Mouse (Mus musculus) stomach, postnatal 0 days (tissue): ENCODE results near the gene Gm3476. TPM values are rescaled to one million over a fixed set of nuclear protein-coding genes. Genes with fewer than 3 reads are reported as not detected.
A peak's percentile ranks its signal among the peaks of the same experiment; 100 is the strongest.
"Not testable (repeated sequence)": the region's sequence is repeated elsewhere in the genome, so short reads cannot be mapped to it uniquely, and the experiment has no call there.

Experiments
- ATAC-seq: fragments of 200-750 bp; cut with Nextera tagmentation; 2 replicates; pipeline ENCODE4 v1.8.0; 2017; ENCODE audit not compliant: low FRiP score, low TSS enrichment
- DNase-seq: peaks from one replicate; pipeline ENCODE4 v3.0.0-alpha.2; 2016; ENCODE audit warnings: low spot score
- H3K27ac ChIP-seq: fragments of 300-500 bp; sonication (generic); replicated peaks from 2 replicates; pipeline ENCODE4 v1.5.1; 2014; ENCODE audit warnings: mild to moderate bottlenecking, control low read depth
- H3K27me3 ChIP-seq: fragments of 300-500 bp; sonication (generic); 2 replicates; pipeline ENCODE4 v1.6.1; 2014; ENCODE audit warnings: low read length; ENCODE audit not compliant: control insufficient read depth, insufficient read depth
- H3K36me3 ChIP-seq: fragments of 300-500 bp; sonication (generic); 2 replicates; pipeline ENCODE4 v1.6.1; 2014; ENCODE audit warnings: low read length, mixed read lengths; ENCODE audit not compliant: control insufficient read depth, insufficient read depth
- H3K4me1 ChIP-seq: fragments of 300-500 bp; sonication (generic); replicated peaks from 2 replicates; pipeline ENCODE4 v1.6.1; 2014; ENCODE audit warnings: antibody characterized with exemption; ENCODE audit not compliant: control insufficient read depth, insufficient read depth
- H3K4me2 ChIP-seq: fragments of 300-500 bp; sonication (generic); replicated peaks from 2 replicates; pipeline ENCODE4 v1.6.1; 2014; ENCODE audit warnings: low read depth, mild to moderate bottlenecking, control low read depth, moderate library complexity
- H3K4me3 ChIP-seq: fragments of 300-500 bp; sonication (generic); 2 replicates; pipeline ENCODE4 v1.5.1; 2014; ENCODE audit warnings: low read depth, low read length, control low read depth
- H3K9ac ChIP-seq: fragments of 300-500 bp; sonication (generic); 2 replicates; pipeline ENCODE4 v1.6.1; 2014; ENCODE audit warnings: mild to moderate bottlenecking, low read length, control low read depth, mixed read lengths
- H3K9me3 ChIP-seq: fragments of 300-500 bp; sonication (generic); 2 replicates; pipeline ENCODE4 v1.6.1; 2016; ENCODE audit warnings: low read length; ENCODE audit not compliant: control insufficient read depth
- CTCF ChIP-seq: IDR thresholded peaks from 2 replicates; pipeline ENCODE4 v1.5.1; 2016; ENCODE audit warnings: antibody characterized with exemption, low read depth, mild to moderate bottlenecking, moderate library complexity
- WGBS: fragments of 180-500 bp; shearing (Covaris S2); extraction: QIAGEN DNeasy Blood & Tissue Kit; methylation state at CpG from one replicate; pipeline ENCODE4 v1.1.7; 2014; 5-methylcytosine and 5-hydroxymethylcytosine counted together
- polyA plus RNA-seq: library from polyadenylated mRNA; unstranded; fragments of >200 nt; fragmentation: Nextera tagmentation; extraction: Ambion mirVana; gene quantifications from 2 replicates; pipeline ENCODE4 v1.2.1, GENCODE M21; 2015

Gm3476 gene
- not detected in 2 replicates for polyA plus RNA-seq

DNA sequence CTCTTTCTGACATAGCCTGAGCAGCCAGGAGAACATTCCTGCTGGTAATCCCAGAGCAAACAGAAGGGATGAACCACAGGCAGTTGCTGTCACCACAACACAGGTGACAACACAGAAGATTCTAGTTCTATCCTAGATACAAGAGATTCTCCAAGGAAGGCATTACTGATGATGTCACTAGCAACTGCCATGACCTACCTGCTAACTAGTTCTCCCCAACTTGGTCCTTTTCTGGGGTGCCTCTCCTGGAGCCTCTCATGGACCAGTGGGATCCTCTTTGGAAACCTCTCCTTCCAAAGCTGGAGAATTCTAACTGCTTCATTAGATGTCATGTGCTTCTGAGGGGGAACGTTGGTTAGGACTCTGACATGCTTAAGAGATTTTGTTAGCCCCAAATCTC is at the start of gene Gm3476:
Gene Gm3476 (minus strand): TSS at position 101 of the 400 bp plus-strand sequence.
- not testable (repeated sequence) for DNase-seq, H3K36me3 ChIP-seq, H3K27me3 ChIP-seq, H3K4me1 ChIP-seq, H3K27ac ChIP-seq, H3K9ac ChIP-seq, H3K4me3 ChIP-seq, H3K4me2 ChIP-seq, H3K9me3 ChIP-seq, ATAC-seq
- WGBS, result no CpG with 5 or more reads among the region's 1 CpGs

DNA sequence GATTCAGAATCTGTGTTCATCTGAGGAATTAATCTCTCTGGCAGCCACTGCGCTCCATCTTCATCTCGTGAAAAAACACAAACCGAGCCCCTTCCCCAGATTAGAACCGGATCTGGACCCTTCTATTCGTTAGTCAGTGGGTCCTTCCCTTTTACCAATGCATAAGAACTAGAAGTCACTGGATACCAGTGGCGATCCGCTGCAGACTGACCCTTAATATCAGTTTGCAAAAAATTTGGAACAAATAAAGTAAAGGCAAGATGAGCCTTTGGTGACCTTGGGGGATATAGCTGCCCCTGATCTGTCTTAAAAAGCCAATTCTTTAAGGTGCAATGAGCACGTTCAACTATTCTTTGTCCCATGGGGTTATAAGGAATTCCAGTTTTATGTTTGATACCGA is 37.9 kb upstream of the Gm3476 start:
- H3K9me3 ChIP-seq, DNase-seq, H3K9ac ChIP-seq, H3K4me1 ChIP-seq, ATAC-seq, H3K27ac ChIP-seq, H3K36me3 ChIP-seq, H3K4me3 ChIP-seq, H3K27me3 ChIP-seq, H3K4me2 ChIP-seq: not testable (repeated sequence)
- 82% methylated on average over 5 of the region's 9 CpGs for WGBS

DNA sequence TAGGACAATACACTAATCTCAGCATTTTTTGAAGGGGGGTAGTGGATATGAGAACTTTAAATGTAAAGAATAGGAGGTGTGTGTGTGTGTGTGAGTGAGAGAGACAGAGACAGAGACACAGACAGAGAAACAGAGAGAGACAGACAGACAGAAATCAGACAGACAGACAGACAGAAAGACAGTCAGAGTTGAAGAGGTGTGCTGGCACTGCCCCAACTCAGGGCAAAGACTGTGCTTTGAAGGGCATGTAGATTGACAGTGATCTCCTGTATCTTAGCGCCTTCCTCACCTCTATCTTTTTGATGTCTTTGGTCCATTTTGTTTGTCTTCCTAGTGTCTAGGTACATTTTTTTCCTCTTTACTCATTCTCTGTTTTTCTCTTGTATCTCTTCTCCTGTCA is 35.5 kb upstream of the Gm3476 start:
- no CpG with 5 or more reads among the region's 1 CpGs for WGBS
- H3K9me3 ChIP-seq, H3K36me3 ChIP-seq, H3K27ac ChIP-seq, H3K9ac ChIP-seq, ATAC-seq, H3K4me2 ChIP-seq, H3K4me1 ChIP-seq, H3K27me3 ChIP-seq, H3K4me3 ChIP-seq, DNase-seq: not testable (repeated sequence)

DNA sequence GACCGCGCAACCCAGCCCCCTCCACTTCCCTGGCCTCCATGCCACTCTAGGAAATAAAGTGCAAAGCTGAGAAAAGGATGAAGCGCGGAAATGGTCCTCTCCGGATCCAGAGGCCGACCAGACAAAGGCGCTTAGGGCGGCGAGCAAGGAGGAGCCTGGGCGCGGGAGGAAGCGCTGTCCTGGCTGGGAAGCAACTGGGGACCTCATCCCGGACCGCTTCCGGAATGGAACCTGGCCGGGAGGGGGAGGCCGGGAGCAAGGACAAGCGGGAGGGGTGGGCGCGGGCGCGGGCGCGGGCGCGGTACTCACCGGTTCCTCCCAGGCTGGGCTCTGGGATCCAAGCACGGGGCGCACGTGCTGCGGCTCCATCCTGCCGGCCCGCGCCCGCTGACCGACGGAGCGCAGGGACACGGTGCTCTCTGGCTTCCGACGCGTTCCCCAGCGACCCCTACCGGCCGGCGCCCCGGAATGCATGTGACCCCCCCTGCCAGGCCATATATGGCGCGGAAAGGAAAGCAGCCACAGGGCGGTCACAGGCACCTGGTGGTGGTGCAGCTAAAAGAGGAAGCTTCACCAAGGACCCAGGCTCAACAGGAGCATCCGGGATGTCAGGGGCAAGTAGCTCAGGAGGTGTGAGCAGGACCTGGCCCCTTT is 17.2 kb downstream of the Gm3476 start, which contains the start of gene Gm3468:
Gene Gm3468 (minus strand): TSS at position 394 of the 654 bp plus-strand sequence.
- not testable (repeated sequence) for H3K27ac ChIP-seq, H3K27me3 ChIP-seq, H3K4me1 ChIP-seq, H3K9ac ChIP-seq, H3K9me3 ChIP-seq, H3K36me3 ChIP-seq
- DNase-seq (peak; percentile 77), ATAC-seq (peak; percentile 76; the same call in 1 of the 2 replicates)
- peak; percentile 71 for TF ChIP-seq CTCF
- 2% methylated on average over 30 of the region's 51 CpGs for WGBS
- Histone ChIP-seq H3K4me3 (peak within 1 kb of the TSS; percentile 30), H3K4me2 (peak within 1 kb of the TSS; percentile 43)

DNA sequence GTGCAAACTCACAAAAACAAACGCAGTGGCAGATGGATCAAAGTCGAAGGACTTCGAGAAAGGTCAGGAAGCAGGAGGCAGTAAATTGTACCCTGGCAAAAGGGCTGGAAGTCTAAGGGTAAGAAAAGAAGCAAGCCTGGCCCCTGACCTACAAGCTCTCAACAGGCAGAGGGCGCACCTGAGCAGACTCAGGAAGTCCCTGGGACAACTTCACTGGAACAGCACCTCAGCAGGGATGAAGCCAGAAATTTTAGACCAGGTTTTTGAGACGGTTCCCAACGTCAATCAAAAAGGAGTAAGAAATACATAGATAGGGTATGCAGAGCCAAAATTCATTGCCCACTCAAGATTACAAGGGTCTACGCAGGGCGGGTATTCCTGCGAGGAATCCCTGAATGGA is 18.1 kb downstream of the Gm3476 start:
- H3K9me3 ChIP-seq, DNase-seq, H3K9ac ChIP-seq, ATAC-seq, H3K4me1 ChIP-seq, H3K27me3 ChIP-seq, H3K36me3 ChIP-seq, H3K27ac ChIP-seq: not testable (repeated sequence)
- peak overlapping the region; percentile 43; the same call in 1 of the 2 replicates for H3K4me2 ChIP-seq
- TF ChIP-seq CTCF, result peak; percentile 40
- WGBS, result 11% methylated on average over 8 of the region's 9 CpGs
- H3K4me3 ChIP-seq, result peak overlapping the region; percentile 30; the same call in 1 of the 2 replicates

DNA sequence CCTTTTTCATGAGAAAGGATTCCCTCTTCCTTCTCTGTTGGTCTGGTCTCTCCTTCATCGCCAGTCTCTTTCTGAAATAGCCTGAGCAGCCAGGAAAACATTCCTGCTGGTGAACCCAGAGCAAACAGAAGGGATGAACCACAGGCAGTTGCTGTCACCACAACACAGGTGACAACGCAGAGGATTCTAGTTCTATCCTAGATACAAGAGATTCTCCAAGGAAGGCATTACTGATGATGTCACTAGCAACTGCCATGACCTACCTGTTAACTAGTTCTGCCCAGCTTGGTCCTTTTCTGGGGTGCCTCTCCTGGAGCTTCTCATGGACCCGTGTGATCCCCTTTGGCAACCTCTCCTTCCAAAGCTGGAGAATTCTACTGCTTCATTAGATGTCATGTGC is 31.8 kb downstream of the Gm3476 start, which contains the start of gene Gm8206:
Gene Gm8206 (minus strand): TSS at position 101 of the 400 bp plus-strand sequence.
- not testable (repeated sequence) for H3K4me2 ChIP-seq, DNase-seq, H3K9ac ChIP-seq, ATAC-seq, H3K9me3 ChIP-seq, H3K27me3 ChIP-seq, H3K4me3 ChIP-seq, H3K4me1 ChIP-seq, H3K27ac ChIP-seq, H3K36me3 ChIP-seq
- 96% methylated on average over 2 of the region's 3 CpGs for WGBS

DNA sequence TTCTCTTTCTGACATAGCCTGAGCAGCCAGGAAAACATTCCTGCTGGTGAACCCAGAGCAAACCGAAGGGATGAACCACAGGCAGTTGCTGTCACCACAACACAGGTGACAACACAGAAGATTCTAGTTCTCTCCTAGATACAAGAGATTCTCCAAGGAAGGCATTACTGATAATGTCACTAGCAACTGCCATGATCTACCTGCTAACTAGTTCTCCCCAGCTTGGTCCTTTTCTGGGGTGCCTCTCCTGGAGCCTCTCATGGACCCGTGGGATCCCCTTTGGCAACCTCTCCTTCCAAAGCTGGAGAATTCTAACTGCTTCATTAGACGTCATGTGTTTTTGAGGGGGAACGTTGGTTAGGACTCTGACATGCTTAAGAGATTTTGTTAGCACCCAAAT is 67.4 kb downstream of the Gm3476 start, which contains the start of gene Gm6337:
Gene Gm6337 (minus strand): TSS at position 101 of the 400 bp plus-strand sequence.
- not testable (repeated sequence) for H3K4me1 ChIP-seq, H3K27ac ChIP-seq, ATAC-seq, H3K4me2 ChIP-seq, DNase-seq, H3K27me3 ChIP-seq, H3K4me3 ChIP-seq, H3K9me3 ChIP-seq, H3K9ac ChIP-seq, H3K36me3 ChIP-seq
- 83% methylated on average over 2 of the region's 4 CpGs for WGBS
